Mouse (Mus musculus) lung, postnatal 0 days (tissue): Measurements from ENCODE around the gene Bpifa1.

Experiments used
- CTCF ChIP-seq: IDR thresholded peaks from 2 replicates; pipeline ENCODE4 v1.5.1; 2016; ENCODE audit warnings: antibody characterized with exemption, mild to moderate bottlenecking
- EP300 ChIP-seq: IDR thresholded peaks from 2 replicates; pipeline ENCODE4 v1.6.1; 2016; ENCODE audit warnings: antibody characterized with exemption, mild to moderate bottlenecking, control low read depth

GRCm38 (mm10) chr2:154143735-154144134, 1.1 kb downstream of the Bpifa1 start:
- no peak for TF ChIP-seq CTCF
- no peak for TF ChIP-seq EP300
